Mouse (Mus musculus): ENCODE measurements around the gene Adam10.

The Adam10 gene

DNA sequence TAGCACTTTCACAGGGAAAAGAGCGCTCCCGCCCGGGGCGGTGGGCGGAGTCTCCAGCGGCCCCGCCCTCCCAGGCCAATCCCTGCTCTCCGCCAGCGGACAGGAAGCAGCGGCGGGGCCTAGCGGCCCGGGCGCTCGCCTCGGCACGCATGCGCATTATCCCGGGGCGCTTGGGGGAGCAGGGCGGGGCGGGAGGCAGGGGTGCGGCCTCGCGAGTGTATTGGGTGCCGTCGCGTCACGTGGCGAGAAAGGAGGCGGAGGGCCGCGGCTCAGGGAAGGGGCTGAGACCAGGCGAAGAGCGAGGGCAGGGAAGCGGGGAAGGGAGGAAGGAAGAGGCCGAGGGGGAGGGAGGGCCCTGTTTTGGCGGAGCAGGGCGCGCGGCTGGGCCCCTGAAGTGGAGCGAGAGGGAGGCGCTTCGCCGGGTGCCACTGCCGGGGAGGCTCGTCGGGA lies at the start of gene Adam10:
Adam10 (plus strand) TSS at position 316 of the 450 bp plus-strand sequence.
- peak; percentile 99 for DNase-seq

DNA sequence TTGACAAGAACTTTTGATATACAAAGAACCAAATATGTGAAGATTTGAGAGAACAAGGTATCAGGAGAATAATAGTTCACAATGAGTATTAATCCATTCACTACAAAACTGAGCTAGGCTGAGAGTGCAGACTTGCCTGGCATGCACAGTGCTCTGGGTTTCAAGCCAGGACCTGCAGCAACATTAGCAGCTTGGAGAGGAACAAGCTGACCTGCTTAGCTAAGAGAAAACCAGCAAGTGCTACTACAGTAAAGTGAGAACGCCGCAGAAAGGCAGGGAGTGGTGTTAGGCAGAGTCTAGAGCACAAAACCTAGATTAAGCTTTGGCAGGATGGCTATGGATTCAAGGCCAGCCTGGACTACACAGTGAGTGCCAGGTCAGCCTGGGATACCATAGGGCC lies 49.1 kb upstream of the Adam10 start:
- no peak for DNase-seq

- peak; percentile 10 for DNase-seq
These were observed 47.1 kb upstream of the Adam10 start for GRCm38 (mm10) chr9:70631665-70632064.

GRCm38 (mm10) chr9:70636748-70637147 lies 42.0 kb upstream of the Adam10 start:
- DNase-seq: no peak

DNA sequence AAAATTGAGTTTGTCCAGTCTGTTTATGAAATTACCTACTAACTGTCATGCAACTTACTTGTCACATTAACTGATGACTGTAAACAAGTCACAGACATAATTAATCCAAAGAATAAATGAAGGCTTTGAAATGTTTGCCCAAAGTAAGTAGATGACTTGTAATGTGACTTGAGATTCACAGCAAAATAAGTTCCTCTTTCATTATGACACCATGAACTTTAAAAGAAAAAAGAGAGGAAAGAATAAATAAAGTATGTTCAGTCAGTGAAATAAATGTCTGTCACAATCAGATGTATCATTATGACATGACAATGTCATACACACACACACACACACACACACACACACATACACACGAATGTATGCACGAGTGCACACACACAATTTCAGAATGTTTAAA lies 28.5 kb upstream of the Adam10 start:
- no peak for DNase-seq

- no peak for DNase-seq
These were observed 27.8 kb upstream of the Adam10 start for GRCm38 (mm10) chr9:70650994-70651393.

- DNase-seq: no peak
These were observed 26.6 kb upstream of the Adam10 start for GRCm38 (mm10) chr9:70652221-70652620.

- no peak for DNase-seq
These were observed 24.9 kb upstream of the Adam10 start for GRCm38 (mm10) chr9:70653875-70654274.

DNA sequence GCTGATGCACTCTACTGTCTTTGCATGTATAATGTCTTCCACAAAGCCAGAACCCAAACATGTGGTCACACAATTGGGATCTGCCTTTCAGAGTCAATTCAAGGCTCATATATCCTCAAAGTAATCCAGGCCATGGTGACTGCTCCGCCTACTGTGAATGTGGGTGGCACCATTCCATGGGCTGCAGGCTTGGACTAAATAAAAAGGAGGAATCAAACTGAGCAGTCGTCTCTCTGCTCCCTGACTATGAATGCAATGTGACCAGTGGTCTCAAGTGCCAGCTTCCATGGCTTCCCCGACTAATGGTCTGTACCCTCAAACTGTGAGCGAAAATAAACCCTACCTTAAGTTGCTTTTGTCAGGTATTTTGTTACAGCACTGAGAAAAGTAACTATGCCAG lies 24.3 kb upstream of the Adam10 start:
- DNase-seq: no peak

DNA sequence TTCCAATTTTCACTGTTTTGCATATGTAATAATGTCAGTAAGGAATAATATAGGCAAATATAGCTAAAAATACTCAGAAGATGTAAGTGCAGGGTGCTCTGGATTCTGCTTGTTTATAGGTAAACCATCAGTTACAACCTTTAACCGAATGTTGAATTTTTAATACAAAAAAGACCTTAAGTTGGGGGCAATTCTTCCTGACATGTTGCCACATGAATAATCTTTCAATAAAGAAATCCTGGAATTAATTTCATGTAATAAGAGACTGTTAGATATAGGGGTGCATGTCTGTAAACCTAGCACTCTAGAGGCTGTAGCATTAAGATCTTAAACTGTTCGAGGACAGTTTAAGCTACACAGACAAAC lies 23.1 kb upstream of the Adam10 start:
- DNase-seq: no peak

- peak; percentile 78 for DNase-seq
These were observed 22.4 kb upstream of the Adam10 start, which contains the start of gene Gm10642 for GRCm38 (mm10) chr9:70656130-70657007. Gm10642 (plus strand) TSS chr9:70656251.

DNA sequence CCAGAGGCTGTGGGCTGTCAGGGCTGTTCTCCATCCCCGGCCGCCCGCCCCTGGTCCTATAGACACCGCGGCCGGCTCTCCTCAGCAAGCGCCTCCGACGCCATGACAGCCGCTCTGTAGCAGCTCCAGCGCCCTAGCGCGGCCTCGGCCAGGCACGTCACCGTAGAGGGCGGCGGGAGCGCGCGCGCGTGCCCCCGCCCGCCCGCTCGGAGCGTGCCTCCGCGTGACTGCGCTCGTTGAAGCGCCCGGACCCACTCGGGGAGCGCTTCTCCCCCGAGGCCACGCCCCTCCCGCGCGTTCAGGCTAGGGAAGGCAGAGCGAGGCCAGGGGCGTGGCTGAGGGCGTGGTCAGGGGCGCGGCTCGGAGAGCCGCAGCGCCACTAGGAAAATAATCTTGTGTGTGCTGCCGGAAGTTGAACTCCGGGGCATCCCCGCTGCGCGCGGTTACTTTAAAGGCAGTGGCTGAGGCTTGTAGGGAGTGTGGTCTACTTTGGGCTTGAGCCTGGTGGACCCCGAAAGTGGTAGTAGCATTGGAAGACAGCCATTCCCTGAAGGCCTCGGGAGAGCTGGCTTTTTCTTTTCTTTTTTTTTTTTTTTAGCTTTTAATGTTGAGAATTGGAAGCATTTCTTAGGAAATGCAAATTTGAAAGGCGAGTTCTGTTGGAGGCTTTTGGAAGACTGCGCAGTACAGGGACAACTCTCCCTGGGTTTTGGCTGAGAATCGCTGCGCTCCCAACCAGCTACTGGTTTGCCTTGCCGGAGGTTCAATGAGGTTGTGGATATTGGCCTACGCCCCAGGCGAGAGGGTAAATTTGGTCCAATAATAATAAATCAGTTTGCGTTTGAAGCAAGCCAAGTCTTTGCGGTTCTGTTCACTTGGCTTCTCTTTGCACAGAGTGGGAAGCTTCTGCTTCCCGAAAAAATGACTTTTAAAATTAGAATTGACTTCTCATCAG lies 21.5 kb upstream of the Adam10 start, which contains the start of gene Mindy2:
Mindy2 (minus strand) TSS at position 162 of the 955 bp plus-strand sequence.
- peak; percentile 99 for DNase-seq

DNA sequence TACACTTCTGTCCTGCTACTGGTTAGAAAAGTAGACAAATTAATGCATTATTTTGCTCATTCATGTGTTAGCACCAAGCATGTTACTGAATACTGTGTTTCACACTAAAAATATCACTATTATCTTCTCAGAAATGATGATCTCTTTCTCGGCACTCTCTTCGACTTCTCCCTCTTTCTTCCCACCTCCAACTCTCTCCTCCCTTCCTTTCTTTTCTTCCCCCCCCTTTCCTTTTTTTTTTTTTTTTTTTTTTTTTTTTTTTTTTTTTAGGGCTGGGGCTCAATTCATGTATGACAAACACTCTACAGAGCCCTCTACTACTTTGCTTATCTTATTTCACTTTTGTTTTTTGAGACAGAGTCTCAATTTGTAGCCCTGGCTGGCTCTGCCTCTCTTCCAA lies 20.5 kb upstream of the Adam10 start:
- no peak for DNase-seq

DNA sequence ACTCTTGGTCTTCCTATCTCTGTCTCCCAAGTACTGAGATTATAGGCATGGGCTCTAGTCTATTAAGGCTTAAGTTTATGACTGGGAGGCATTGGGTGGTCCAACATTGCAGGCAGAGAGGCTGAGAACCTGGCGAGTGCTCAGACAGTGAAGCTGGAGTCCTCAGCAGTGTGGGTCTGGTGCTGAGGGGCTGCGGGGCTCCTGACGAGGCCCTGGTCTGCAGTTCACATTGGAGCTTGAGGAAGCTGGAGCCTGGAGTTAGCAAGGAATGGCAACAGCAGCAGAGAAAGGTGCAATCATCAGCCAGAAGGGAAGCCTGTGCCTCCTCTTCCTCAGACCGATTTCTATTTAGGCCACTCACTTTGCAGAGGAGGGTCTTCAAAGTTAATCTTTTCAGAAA lies 13.9 kb upstream of the Adam10 start:
- no peak for DNase-seq

GRCm38 (mm10) chr9:70665372-70666145 lies 13.2 kb upstream of the Adam10 start:
- no peak for DNase-seq

GRCm38 (mm10) chr9:70666811-70667210 lies 12.0 kb upstream of the Adam10 start:
- peak; percentile 54 for DNase-seq

DNA sequence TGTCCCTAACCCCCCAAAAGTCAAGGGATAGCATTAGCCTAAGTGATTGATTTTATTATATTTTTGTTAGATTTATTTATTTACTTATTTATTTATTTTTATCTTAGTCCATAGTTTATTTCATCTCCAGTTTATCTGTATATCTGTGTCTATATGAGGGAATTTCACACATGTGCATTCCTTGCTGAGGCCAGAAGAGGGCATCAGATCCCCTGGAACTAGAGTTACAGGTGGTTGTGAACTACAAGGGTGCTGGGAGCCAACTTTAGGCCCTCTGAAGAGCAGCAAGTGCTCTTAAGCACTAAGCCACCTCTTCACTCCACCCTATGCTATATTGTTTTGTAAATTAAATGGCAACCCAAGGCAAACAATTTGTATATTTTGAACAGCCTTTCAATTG lies 10.7 kb upstream of the Adam10 start:
- DNase-seq: no peak

GRCm38 (mm10) chr9:70669197-70669596 lies 9.6 kb upstream of the Adam10 start:
- no peak for DNase-seq

- no peak for DNase-seq
These were observed 8.4 kb upstream of the Adam10 start for GRCm38 (mm10) chr9:70670381-70670780.

GRCm38 (mm10) chr9:70671278-70671677 lies 7.5 kb upstream of the Adam10 start:
- DNase-seq: no peak

DNA sequence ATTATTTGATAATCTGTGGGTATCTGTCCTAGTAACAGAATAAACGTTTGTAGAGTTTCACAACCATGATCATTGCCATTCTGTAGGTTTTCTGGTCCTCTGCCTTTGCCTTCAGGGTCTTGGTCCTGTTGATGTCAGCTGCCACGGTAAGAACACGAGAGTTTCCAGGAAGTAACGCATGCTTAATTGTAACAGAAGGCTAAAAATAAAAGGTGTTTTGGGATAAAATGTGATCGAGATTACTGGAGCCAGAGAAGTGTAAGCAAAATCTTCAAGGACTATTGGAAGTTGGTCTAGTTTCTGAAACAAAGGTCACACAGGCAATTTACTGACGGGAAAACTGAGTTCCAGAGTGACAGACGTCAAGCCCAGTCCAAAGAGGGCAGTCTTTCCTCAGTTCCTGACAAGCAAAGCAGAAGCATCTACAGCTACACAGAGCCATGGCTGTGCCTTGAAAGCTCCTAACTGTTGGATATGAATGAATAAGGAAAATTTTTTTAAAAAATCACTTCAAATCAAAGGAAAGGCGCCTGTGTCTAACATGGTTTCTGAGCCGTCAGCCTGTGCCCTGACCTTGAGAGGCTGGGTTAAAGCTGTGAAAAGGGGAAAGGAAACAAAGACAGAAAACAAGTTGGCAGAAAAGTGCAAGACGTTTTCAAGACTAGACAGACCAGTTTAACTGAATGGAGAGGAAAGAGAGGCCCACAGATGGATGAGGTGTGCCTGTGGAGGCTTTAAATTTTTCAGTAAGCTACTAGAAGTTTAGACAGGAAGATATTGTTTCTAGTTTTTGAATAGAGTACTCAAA lies 6.8 kb upstream of the Adam10 start:
- DNase-seq: peak; percentile 56

DNA sequence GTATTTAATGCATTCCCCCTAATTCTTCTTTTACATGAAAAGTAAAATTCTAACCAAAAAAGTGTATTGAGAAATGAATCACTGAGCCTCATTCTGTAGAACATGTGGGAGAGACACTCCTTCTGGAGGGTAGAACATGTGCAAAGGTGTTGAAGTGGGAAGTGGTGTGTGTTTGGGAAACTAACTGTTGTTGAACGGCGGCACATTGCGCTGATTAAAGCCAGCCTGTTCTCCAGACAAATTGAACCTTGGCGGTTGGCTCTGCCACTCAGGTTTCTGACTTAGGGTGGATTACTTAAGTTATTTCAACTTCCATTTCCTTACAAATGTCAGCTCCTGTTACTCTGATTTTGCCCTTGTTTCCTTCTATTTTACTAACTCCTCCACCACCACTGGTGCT lies 5.1 kb upstream of the Adam10 start:
- DNase-seq: no peak

All from kidney, postnatal 14 days (tissue).